Mouse (Mus musculus) lung, adult 2 months (tissue): ENCODE results near the gene 2310022A10Rik.

Experiments
- CTCF ChIP-seq: fragments of 200-500 bp; IDR thresholded peaks from 2 replicates; pipeline ENCODE4 v1.5.1; 2011; ENCODE audit warnings: mild to moderate bottlenecking, low read length, control low read depth; ENCODE audit not compliant: insufficient read depth
- POLR2A ChIP-seq: fragments of 200-500 bp; IDR thresholded peaks from 2 replicates; pipeline ENCODE4 v1.6.1; 2011; ENCODE audit warnings: low read depth, mild to moderate bottlenecking, control low read depth, low read length, borderline replicate concordance; ENCODE audit errors: extremely low read depth

DNA sequence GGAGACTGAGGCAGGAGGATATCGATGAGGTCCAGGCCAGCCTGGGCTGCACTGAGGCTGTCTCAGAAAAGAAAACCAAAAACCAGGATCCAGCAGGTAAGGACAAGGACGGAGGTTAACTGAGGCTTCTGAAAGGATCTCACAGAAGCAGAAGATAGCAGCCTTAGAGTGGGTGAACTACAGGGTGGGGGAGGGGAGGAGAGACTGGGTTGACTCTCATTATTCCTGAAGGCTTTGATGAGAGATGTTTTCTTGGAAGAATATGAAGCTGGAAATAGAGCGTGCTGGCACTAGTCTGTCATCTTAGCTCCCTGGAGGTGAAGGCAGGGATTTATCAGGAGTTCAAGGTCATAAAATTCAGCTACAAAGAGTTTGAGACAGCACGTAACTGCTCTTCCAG lies 9.2 kb upstream of the 2310022A10Rik start:
- no peak for TF ChIP-seq POLR2A
- no peak for TF ChIP-seq CTCF
